Mouse (Mus musculus): Measurements from ENCODE around the gene Gm9945.
A peak's percentile ranks its signal among the peaks of the same experiment; 100 is the strongest.

Gene Gm9945

DNA sequence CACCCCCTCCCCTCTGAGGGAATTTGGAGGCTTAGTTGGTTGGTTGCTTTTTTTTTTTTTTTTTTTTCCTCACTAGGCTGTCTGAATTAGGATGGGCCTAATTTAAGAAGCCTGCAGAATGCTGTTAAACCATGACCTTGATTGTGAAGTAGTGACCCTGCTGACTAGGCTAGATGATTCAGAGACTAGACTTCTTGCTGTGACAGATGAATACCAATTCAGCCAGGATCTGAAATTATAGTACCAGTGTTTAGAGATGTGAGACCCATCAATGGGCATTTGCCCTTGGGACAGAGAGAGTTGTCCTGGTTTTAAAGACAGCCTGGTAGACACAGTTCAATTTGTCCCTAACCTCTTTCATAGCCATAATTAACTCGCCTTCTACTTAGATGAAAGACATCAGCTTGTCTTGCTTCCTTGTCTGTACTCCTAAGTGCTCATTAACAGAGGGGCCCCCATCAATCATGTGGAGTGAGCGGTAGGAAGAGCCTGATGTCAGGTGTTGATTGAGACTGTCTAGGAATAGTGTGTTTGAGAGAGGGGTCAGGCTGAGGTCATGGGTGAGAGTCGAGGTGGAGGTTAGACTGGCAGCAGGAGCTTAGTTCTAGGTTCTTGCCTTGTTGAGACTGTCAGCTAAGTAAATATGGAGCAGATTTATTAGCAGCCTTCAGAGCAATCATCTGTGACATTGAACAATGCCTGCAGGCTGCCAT, 13.4 kb downstream of the Gm9945 start:
- DNase-seq (ENCODE audit: inconsistent ontology term), result peak; percentile 86

DNA sequence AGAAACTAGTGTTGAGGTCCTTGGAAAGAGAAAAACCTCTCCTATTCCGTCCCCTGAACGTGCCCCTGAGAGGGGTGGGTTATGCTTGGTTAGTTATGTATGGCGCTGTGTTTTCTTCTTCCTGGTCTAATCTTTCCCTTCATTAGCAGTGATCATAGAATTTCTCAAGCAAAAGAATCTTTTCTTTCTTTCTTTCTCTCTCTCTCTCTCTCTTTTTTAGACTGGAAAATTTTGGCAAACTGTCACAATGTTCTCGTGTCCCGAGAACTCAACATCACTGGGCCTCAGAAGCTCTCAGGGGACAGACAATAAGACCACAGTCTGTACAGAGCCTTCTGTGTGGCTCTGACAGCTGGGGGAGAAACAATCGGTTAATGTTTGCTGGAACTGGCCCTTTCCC, 15.5 kb downstream of the Gm9945 start:
- peak; percentile 66 for DNase-seq (ENCODE audit: inconsistent ontology term)

DNA sequence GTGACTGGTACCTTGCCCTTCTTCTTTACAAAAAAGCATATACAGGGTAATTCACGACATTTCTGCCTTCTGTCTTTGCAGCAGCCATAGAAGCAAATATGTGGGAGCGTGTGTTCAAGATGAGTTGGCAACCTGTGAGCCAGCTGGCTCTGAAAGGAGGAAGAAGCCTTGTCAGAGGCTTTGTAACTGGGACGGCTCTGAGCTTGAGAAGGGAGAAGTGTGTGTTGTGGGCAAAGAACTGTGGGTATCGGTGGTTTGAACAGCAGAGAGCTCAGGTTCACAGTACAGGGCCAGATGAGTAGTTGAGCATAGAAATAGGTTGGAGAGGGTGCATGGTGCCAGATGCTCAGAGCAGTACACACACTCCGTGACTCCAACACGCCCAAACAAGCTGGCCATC, 17.0 kb downstream of the Gm9945 start:
- peak; percentile 51 for DNase-seq (ENCODE audit: inconsistent ontology term)

DNA sequence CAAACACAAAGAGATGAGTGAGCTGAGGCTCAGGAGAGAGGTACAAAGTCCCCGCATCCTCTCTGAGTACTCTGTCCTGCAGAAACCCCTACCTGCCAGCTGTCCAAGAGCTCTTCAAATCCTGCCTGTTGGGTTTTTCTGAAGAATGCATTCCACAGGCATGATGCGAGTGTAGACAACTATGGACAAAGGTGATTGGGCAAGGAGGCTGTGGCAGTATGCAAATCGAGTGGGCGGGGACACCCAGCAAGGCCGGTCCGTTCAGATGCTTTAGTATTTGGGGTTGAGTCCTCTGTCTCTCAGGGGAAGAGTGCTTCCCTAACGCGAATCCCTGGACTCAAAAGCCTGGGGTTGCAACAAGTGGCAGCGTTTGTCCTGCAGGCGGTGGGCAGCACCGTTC, 20.6 kb downstream of the Gm9945 start:
- peak; percentile 85 for DNase-seq (ENCODE audit: inconsistent ontology term)

DNA sequence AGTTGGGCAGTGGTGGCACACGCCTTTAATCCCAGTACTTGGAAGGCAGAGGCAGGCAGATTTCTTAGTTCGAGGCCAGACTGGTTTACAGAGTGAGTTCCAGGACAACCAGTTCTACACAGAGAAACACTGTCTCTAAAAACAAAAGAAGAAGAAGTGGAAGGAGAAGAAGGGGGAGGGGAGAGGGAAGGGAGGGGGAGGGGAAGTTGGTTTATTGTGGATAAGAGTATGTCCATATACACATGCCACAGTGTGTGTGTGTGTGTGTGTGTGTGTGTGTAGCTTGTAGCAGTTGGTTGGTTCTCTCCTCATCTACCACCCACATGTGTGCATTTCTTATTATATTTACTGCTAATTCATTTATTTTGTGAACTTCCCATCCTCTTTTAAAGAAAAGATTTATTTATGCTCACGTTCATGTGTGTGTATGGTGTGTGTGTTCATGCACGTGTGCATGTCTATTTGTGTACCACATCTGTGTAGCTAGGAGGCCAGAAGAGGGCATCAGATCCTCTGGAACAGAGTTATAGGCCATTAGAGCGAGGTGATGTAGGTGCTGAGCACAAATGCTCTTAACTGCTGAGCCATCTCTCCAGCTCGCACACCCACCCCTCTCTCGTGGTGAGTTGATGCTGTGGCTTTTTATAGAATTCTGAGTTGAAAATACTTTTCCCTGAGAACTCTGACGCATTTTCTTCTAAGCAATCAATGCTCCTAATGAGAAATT, 22.2 kb downstream of the Gm9945 start:
- DNase-seq (ENCODE audit: inconsistent ontology term), result no peak

DNA sequence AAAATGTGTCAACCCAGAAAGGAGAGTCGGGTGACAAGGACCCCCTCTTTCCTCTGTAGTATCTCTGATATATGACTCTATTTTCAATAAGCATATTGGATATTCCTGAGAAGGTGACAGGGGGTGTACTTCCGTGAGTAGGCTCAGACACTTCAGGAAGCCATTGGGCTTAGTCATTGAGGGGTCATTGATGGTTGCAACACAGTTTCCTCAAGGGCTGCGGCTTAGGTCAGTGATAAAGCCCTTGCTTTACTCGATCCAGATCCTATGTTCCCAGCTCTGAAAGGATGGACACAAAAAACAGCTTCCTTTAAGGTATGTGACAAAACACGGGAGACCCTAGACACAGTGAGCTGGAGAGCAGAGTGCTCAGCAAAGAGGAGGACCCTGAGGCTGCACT, 23.8 kb downstream of the Gm9945 start:
- DNase-seq (ENCODE audit: inconsistent ontology term), result no peak

DNA sequence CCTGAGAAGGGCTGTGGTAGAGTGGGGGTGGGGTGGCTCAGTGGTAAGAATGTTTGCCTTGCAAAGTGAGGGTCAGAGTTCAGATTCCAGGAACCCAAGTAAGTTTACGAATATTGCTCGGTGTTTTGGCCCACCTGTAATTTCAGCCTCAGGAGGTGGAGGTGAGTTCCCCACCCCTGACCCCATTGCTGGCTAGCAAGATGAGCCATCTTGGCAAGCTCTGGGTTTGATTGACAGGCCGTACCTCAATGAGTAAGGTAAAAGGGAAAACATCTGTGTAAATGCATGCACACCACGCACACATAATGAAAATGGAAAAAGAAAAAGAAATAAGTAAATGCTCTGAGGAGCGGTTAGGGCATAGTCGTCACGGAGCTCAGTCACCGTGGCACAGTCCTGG, 24.4 kb downstream of the Gm9945 start:
- DNase-seq (ENCODE audit: inconsistent ontology term), result no peak

DNA sequence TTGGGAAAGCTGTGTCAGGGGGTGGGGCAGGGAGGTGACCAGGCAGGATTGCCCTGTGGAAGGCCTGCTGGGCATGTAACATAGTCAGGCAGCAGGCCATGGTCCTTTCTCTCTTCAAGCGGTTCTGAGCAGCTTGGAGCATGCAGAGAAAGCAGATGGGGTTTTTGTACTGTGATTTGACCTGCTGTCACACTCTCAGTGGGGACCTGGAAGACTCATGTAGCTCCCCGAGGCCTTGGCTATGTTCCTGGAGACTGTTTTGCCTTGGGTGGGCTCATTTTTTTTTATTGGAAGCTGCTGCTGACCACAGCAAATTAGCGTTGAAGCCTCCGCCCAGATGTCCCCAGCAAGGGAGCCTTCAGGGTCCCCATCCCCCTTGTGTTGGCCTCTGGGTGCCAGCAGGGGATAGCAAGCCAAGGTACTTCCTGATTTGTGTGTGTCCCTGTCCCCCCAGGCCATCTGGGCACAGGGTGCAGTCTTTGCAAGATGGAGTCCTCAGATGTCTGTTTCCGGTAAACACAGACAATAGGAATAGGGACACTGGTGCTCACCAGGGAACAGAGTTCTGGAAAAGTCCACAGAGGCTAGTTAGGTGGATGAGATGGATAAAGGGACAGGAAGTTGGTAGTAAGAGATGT, 25.2 kb downstream of the Gm9945 start:
- DNase-seq (ENCODE audit: inconsistent ontology term), result peak; percentile 75

DNA sequence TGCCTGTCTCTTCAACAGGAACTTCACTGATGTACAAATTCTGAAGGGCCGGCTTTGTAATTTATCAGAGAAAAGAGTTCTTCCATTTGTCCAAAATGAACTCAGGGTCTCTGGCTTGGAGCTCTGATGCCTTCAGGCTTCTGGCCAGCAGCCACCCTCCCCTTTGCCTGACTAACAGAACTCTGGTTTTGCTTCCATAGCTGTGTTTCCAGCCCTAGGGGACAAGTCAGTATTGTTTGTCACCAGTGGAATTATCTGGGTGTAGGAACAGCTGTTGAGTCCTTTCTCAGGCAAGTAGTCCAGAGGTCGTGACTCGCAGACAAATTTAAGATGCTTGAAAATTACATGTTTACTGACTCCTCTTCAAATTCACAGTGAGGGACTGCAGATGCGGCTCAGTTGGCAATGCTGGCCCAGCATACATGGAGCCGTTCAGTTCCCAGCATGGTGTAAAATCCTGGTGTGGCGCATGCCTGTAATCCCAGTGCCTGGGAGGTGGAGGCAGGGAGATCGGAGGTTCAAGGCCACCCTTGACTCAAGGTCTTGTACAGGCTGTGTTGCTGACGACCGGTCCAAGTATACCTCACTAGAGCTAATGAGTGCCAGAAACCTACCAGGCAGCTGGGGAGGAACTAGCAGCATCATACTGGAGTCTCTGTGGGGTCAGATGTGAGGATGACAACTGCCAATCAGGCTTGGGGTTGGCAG, 27.3 kb downstream of the Gm9945 start:
- DNase-seq (ENCODE audit: inconsistent ontology term), result peak; percentile 70

DNA sequence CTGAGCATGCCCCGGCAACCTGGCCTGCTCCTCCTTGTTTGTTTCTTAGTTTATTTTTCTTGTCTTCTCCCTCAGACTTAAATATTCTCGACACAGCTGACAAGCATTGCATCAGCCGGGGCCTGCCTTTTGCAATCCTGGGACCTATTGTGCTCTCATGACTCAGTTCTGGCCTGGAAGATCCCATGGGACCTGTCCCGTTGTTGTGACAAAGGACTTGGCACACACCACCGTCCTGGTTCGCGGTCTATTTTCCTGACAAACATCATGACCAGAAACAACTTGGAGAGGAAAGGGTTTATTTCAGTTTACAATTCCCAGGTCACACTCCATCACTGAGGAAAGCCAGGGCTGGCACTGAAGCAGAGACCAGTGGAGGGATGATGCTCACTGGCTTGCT, 28.2 kb downstream of the Gm9945 start:
- peak; percentile 83 for DNase-seq (ENCODE audit: inconsistent ontology term)

DNA sequence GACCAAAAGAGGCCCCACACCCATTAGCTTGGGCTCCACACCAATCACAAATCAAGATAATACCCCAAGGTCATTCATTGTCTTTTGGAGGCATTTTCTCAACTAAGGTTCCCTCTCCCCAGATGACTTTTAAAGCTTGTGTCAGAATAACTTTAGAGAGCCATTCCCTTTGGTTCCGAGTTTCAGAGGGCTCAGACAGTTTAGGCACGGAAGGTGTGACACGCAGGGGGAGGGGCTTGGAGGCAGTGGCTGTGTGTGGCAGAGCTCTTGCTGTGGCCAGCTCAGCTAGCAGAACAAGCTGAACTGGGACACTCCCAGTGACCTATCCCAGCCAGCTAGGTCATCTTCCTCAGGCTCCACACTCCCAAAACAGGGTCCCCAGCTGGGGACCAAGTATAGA, 28.6 kb downstream of the Gm9945 start:
- DNase-seq (ENCODE audit: inconsistent ontology term), result no peak

DNA sequence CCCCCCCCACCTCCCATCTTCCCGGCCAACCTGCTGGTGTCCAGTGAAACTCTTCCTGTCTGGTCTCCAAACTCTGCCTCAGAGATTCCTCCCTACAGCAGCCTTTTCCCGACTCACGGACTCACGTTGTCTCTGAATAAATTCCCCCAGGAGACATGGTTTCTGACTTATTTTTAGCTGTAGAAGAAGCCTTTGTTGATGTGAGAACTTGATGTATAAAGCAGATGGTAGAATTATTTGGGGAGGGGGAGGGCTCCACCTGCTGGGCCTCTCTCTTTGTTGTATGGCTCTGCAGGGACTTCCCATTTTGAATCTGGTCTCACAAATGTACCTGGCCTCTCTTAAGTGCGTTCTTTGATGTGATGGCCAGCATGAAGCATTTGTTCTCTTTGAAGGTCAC, 30.4 kb downstream of the Gm9945 start:
- no peak for DNase-seq (ENCODE audit: inconsistent ontology term)

DNA sequence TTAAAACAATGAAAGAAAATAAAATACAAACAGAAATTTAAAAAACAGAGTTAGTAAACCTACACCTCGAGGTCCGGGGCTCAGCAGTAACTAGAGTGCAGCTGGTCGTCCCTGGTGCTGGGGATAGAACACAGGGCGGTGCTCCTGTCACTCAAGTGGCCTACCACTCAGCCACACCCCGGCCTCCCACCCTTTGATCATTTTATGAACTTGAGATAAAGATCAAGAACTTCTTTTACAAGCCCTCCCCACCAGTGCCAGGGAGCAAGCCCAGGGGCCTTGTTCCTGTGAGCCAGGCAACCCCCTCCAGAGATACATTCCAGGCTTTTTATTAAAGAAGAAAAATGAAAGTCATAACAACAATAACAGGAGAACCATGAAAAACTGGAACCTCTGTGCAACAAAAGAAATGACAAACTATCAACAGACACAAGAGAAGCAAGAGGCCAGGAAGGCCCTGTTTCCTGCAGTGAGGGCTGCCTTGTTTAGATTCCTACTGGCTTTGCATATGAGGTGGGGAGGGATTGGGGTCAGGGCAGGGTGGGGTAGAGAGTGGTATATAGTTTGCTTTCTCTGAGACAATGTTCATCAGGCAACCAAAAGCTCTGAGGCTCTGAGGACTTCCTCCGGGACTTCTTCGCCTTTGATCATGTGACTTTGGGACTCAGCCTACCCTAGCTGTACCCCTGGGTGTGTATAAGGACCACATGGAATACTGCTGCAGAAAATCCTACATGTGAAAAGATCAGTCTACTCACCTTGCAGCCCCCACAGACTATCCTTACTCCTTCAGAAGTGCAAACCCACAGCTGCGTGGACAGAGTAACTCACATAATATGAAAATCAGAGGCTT, 37.0 kb downstream of the Gm9945 start:
- no peak for DNase-seq (ENCODE audit: inconsistent ontology term)

DNA sequence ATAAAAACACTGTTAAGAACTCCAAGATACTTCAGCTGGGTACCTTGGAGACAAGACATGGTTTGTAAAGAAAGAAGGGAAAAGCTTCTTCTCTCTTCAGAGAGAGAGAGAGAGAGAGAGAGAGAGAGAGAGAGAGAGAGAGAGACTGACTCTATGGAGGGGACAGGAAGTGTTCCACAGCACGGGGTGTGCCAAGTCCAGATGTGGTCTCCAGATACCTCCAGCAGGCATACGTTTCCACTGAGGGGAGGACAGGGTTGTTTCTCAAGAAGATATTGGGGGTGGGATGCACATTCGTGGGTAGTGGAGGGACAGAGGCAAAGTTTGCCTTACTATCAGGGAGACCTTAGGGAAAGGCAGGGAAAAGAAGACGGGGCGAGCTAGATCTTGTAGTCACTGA, 38.8 kb downstream of the Gm9945 start:
- no peak for DNase-seq (ENCODE audit: inconsistent ontology term)

DNA sequence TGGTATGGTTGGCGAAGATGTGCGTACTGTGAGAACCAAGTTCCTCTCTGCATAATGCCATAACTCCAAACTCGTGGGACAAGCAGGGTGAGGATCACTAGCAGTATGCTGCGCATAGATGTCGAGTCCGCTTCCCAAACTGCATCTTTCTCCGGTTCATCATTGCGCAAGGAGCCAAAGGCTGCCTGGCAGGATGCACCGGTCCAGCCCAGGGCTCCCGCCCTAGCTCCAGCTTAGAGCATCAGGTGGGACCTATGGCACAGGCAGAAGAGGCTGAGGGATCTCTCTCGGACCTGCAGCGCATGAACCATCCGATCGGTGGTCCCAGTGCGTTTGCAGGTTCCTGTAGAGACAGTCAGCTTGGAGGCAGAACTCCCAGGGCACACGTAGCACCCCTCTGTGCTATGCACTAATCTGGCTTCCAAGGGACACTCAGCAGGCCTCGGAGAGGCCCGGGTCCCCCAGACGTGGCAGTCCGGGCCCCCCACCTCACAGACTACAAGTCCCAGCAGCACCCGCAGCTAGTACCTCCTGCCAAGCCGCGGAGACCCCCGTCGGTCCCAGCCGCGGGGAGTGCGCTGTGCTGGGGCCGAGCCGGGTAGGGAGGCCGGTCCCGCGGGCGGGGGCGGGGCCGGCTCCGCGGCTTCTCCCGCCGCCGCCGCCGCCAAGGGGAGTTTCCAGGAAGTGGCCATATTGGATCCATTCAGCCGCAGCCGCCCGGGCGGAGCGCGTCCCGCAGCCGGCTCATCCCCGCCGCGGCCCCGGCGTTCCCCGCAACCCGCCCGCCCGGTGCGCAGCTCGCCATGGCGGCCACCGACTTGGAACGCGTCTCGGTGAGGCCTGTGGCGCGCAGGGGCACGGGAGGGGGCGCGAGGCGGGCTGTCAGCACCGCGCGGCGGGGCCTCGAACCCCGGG, 39.5 kb downstream of the Gm9945 start, which contains the start of gene Sept8:
TSS of gene Sept8 (plus strand) at position 51 of the 915 bp plus-strand sequence.
- peak; percentile 87 for DNase-seq (ENCODE audit: inconsistent ontology term)

DNA sequence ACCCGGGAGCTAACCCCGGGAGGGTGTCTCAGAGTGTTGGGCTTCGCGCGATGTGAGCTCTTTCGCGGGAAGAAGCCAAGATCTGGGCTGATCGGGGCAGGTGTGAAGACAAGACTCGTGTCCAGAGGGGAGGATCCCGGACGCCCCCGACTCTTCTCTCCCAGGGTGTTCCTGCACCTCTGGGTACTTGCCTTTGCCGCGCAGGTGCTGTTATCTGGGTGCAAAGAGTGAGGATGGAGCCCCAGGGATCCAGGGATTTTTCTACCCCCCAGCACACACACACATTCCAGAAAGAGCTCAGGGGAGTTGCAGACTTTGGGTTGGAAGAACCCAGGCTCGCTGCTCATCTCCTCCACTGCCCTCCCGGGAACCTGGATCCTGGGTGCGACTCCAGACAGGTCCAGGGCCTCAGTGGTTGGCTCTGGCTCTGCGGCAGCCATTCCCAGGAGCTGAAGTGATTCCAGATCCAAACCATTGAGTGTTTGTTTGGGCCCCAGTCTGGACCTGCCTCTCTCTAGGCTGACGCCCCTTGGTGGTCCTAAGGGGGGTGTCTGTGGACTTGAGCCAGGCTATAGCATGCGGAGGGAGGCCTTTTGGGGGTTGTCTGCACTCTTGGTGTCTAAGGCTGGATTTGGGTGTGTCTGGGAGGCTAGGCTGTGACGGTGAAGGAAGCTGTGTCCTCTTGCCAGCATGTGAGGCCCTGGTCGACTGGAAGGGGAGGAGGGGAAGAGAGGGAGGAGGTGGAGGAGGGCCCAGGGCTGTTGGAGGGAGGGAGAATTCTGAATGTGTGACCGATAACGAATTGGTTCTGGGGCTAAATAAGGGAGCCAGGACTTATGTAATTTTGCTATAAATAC, 40.4 kb downstream of the Gm9945 start:
- peak; percentile 84 for DNase-seq (ENCODE audit: inconsistent ontology term)

DNA sequence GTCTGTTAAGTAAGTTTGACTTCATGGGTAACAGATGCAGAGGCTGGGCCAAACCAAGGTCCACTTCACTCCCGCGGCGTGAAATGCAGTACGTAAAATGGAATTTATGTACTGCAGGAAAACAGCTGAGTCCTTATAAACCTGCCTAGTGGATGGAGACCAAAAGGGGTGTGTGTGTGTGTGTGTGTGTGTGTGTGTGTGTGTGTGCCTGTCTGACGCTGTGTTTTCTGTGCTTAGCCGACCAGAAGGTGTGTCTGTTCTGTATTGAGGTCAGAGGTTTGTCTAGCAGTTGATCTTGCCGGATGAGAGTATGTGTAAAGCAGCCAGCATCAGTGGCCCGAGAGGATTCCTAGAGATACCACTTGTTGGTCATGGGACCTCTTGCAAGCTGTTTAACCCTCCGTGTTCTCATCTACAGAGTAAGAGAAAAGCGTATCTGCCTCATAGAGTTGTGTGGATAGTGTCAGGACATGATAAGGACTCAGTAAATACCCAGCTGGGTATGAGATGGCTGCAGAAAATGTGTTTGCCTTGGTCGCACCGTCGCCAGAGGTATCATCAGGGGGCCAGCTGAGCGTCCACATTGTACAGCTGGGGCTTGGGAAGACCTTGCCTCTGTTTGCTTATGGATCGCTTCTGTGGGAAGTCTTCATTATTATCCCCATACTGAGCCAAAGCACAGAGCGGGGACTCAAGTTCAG, 41.3 kb downstream of the Gm9945 start:
- DNase-seq (ENCODE audit: inconsistent ontology term), result peak; percentile 55

DNA sequence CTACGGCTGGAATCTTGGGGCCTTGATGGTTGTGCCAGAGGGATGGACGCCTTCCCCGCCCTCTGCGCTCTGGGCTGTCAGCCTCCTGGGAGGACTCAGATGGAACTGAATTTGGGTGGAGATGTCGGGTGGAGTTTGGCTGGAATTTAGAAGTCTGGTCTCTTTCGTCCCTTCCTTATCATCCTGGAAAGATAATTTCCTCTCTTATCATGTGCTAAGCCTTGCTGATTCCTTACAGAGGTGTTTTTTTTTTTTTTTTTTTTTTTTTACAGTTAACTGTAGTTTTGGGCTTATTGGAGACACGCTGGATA, 41.8 kb downstream of the Gm9945 start:
- no peak for DNase-seq (ENCODE audit: inconsistent ontology term)

DNA sequence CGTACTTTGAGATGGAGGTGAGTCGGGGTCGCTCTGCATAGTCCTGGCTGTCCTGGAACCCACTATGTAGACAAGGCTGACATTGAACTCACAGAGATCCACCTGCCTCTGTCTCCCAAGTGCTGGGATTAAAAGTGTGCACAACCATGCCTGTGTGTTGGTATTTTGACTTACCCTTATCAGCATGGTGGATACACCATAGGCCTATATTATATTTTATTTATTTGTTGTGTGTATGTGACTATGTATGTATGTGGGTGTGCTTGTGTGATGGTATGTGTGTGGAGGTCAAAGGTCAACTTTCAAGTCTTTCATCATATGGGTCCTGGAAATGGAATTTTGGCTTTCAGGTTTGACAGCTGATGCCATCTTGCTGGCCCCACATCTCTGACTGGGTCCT, 42.4 kb downstream of the Gm9945 start:
- DNase-seq (ENCODE audit: inconsistent ontology term), result no peak

All from Muller cell, postnatal 12 days (primary cell).